Mouse (Mus musculus): Measurements from ENCODE around the gene Atad5. TPM values are rescaled to one million over a fixed set of nuclear protein-coding genes. Genes with fewer than 3 reads are reported as not detected.
"Not testable (repeated sequence)": the region's sequence is repeated elsewhere in the genome, so short reads cannot be mapped to it uniquely, and the experiment has no call there.

Atad5 gene
- total RNA-seq, 2 experiments from 2014 or later = 2.6 to 4.3 TPM

- no peak for DNase-seq (ENCODE audit: low spot score in 2 of 2)
- intact Hi-C loops (cut with DNase I) = no loop called here
These were observed 56.6 kb downstream of the Atad5 start for GRCm38 (mm10) chr11:80145787-80146275.

DNA sequence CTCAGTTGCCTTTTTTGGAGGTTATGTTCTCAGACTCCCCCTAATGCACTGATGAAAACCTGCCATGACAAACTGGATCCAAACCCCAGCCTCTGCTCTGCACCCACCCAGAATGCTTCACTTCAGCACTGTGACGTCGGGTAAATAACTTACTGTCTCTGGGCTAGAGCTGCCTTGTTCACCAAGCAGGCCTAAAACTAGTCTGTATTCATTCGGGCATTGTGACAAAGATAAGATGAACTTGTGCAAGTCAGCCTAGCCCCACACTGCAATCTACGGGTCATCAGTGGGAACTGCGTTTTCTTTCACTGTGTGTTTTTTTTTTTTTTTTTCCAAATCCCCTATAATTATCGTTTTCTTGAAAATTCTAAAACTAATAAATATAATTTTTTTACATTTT is 58.5 kb downstream of the Atad5 start:
- intact Hi-C loops (cut with DNase I) = no loop called here
- no peak for DNase-seq (ENCODE audit: low spot score in 2 of 2)

GRCm38 (mm10) chr11:80148313-80148712 is 59.1 kb downstream of the Atad5 start:
- intact Hi-C loops (cut with DNase I) = no loop called here
- DNase-seq (ENCODE audit: low spot score in 2 of 2) = no peak

GRCm38 (mm10) chr11:80148974-80149373 is 59.8 kb downstream of the Atad5 start:
- DNase-seq (ENCODE audit: low spot score in 2 of 2); intact Hi-C loops (cut with DNase I): not testable (repeated sequence)

DNA sequence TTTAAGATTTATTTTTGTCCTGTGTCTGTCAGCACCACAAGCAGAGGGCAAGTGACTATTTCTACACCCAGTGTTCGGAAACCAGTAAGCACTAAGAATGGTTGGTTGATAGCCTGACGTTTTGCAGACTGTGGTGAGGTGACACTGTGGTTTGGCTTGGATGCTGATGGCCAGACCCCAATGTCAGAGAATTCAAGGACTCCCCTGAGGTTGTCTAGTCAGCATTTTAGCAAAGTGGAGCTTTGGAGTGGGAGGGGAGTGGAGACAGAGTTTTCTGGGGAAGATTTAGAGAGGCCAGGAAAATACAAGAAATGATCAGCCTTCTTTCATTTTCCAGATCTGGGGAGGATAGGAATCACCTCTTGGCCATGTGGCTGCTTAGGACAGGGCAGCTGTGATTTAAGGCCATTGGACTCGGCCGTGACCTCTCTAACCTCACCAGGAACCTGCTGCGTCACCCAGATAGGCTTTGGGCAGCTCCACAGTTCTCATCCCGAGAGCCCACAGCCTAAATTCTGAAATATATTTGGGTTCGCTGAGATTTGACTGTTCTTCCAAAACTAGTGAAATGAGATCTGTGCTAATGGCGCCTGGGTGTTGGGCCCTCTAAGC is 60.3 kb downstream of the Atad5 start:
- intact Hi-C loops (cut with DNase I) = no loop called here
- no peak for DNase-seq (ENCODE audit: low spot score in 2 of 2)

GRCm38 (mm10) chr11:80150566-80150965 is 61.4 kb downstream of the Atad5 start:
- intact Hi-C loops (cut with DNase I) = no loop called here

DNA sequence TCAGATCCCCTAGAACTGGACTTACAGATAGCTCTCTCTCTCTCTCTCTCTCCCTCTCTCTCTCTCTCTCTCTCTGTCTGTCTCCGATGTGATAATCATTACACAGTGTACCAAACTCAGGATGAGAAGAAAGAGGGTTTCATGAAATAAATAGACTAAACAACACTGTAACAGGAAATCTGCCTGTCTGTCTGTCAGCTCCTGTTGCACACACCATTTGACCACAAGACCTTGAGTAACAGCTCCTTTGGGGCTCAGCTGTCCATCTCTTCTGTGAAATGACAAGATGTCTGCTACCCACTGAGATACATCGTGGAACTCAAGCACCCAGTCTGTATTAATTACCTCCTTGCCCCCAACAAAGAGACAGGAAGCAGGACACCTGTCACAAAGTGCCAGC is 62.3 kb downstream of the Atad5 start:
- intact Hi-C loops (cut with DNase I) = no loop called here
- no peak for DNase-seq (ENCODE audit: low spot score in 2 of 2)

More at GRCm38 (mm10) chr11:80150566-80150965, 61.4 kb downstream of the Atad5 start:
- DNase-seq (ENCODE audit: low spot score in 2 of 2) = no peak

DNA sequence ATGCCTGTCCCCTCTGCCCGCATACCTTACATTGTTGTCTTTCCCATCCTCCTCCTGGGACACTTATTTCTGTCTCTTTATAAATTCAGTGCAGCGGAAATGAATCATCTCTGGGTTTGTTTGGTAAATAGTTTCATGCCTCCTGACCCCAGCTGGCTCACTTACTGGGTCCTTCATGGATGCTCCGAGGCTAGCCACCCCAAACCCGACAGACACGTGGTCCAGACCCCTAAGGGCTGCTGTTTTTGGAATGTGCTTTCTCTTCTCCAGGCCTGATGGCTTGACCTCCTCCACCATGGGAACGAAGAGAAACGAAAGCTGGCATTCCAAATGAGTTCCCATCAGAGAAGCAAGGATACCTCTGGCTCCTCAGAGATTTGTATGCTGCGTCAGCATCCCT is 63.2 kb downstream of the Atad5 start:
- intact Hi-C loops (cut with DNase I) = no loop called here

GRCm38 (mm10) chr11:80153857-80154495 is 64.8 kb downstream of the Atad5 start, which contains the start of gene Adap2:
Gene Adap2, plus strand, starts transcription at chr11:80154105.
- DNase-seq (ENCODE audit: low spot score in 2 of 2) = peak; percentile 51 to 67
- intact Hi-C loops (cut with DNase I) = no loop called here

More for the DNA sequence above, 63.2 kb downstream of the Atad5 start:
- DNase-seq (ENCODE audit: low spot score in 2 of 2) = no peak

DNA sequence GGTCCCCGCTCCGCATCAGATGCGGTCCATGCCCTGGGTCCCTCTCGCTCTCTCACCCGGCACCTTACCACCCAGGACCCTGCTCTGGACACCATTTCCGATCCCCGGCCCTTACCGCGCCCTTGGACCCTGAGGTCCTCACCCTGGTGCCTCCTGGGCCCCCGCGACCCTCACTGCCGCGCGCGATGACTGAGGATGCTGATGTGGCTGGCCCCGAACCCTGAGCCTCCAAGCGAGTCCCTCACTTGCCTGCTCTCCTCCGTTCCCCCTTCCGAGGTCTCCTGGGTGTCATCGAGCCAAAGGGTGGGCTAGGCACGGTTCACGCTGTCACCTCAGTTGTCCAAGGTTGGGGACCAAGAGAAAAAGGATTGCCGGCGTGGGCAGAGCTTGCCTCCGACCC is 65.3 kb downstream of the Atad5 start:
- no peak for DNase-seq (ENCODE audit: low spot score in 2 of 2)
- intact Hi-C loops (cut with DNase I) = no loop called here

GRCm38 (mm10) chr11:80155541-80155940 is 66.3 kb downstream of the Atad5 start:
- no peak for DNase-seq (ENCODE audit: low spot score in 2 of 2)
- intact Hi-C loops (cut with DNase I) = no loop called here

DNA sequence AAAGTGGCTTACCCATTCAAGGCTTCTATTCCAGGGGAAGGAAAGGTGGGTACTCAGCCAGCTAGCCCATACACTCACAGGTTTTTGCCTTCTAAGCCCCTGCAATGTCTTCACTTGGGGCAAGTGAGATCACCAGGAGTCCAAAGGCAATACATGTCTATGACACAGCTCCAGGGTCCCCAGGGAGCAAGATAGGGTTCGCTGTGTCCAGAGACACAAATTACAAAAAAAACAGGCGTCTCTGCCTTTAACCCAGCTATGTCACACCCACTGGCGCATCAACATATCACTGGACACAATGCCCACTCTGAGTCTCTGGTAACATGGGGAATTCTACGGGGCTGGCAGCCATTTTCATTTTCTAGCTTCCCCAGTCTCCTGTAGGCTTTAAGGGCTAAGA is 66.8 kb downstream of the Atad5 start:
- intact Hi-C loops (cut with DNase I) = no loop called here
- no peak for DNase-seq (ENCODE audit: low spot score in 2 of 2)

GRCm38 (mm10) chr11:80156841-80157240 is 67.6 kb downstream of the Atad5 start:
- no peak for DNase-seq (ENCODE audit: low spot score in 2 of 2)
- intact Hi-C loops (cut with DNase I) = no loop called here

DNA sequence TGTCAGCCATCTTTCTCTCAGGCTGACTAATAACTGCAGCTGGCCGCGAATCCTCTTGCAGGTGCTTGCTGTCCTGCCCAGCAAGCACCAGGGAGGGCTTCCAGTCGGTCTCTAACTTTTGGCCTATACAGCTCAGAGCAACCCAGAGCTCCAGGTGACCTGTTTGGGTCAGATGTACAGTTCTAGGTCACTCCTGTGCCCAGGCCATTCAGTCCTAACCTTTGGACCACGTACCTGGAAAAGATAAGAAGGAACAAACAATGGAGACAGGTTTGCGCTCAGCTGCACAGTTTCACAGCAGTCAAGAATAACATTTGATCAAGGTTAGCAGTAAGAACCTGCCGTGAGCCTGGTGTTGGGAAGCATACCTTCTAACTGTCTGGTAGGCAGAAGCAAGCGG is 69.8 kb downstream of the Atad5 start:
- no peak for DNase-seq (ENCODE audit: low spot score in 2 of 2)
- intact Hi-C loops (cut with DNase I) = no loop called here

GRCm38 (mm10) chr11:80161041-80161440 is 71.8 kb downstream of the Atad5 start:
- no peak for DNase-seq (ENCODE audit: low spot score in 2 of 2)
- intact Hi-C loops (cut with DNase I) = no loop called here

DNA sequence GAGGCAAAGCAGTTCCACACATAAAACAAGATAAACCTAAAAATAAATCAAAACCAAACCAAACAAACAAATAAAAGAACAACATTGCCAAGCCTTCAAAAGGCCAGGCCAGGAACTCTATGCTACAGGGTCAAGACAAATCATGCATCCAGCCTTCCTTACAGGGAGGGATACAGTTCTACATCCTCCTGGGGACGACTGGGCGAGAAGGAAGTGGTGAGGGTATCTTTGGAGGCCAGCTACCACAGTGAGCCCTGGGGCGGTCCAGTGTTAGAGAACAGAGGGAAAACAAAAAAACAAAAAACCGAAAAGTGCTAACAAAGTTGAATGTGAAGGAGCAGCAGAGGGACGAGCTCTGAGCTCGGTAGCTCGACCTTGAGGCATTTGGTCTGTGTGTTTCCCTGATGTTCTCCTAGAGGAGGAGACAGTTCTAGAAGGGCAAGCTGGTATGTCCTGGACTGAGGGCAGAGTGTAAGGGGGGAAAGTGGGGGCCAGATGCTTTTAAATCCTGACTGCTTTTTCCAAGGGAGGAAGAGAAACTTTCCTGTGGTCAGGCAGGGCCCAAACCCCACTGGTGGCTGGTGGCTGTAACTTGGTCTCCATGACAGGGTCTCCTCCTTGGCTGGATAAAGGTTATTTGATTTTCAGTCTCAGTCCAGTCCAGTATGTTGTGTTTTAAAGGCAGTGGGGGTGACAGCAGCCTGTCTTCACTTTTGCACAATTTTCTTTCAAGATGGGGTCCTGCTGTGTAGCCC is 74.3 kb downstream of the Atad5 start:
- intact Hi-C loops (cut with DNase I) = no loop called here
- no peak for DNase-seq (ENCODE audit: low spot score in 2 of 2)

- DNase-seq (ENCODE audit: low spot score in 2 of 2) = no peak
- intact Hi-C loops (cut with DNase I) = no loop called here
These were observed 75.0 kb downstream of the Atad5 start for GRCm38 (mm10) chr11:80164224-80164623.

DNA sequence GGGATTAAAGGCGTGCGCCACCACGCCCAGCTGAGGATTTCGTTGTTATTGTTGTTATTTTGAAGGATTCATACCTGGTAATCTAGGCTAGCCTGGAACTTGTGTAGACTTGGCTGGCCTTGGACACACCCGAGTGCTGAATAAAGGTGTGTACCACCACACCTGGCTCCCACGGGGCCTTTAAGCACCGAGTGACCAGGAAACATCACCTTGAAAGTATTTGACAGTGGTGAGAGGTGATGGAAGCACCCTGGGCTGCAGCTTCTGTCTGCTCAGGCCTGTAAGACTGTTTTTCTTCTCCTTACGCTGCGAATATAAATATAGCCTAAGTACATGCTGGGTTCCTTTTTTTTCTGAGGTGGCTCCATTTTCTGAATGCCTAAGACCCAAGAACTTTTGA is 78.9 kb downstream of the Atad5 start:
- intact Hi-C loops (cut with DNase I) = no loop called here
- no peak for DNase-seq (ENCODE audit: low spot score in 2 of 2)

DNA sequence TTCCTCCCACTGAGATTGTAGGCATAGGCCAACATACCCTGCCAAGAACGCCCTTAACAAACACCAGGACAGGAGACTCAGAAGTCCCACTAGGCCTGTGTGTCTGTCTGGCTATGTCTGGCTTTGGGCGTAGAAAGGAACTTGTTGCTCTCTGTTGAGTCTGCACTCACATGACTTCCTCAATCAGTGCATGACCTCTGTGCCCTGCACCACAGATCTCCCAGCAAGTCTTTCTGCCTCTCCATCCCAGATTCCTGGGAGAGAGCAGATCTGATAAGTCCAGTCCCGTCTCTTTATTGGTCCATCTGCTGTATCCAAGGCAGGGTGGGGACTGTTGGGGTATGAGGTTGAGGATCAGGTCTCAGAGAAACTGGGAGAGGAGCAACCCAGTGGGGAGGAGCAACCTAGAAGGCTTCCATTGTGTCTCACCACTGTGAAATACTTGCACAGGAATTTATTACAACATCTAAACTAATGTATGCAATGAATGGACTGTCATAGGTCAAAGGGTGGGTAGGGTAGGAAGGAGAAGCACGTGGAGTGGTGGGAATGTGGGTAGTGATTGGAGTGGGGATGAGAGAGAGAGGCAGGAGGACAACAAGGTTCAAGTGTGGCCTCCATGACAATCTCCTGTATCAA is 79.5 kb downstream of the Atad5 start:
- no peak for DNase-seq (ENCODE audit: low spot score in 2 of 2)
- intact Hi-C loops (cut with DNase I) = no loop called here

DNA sequence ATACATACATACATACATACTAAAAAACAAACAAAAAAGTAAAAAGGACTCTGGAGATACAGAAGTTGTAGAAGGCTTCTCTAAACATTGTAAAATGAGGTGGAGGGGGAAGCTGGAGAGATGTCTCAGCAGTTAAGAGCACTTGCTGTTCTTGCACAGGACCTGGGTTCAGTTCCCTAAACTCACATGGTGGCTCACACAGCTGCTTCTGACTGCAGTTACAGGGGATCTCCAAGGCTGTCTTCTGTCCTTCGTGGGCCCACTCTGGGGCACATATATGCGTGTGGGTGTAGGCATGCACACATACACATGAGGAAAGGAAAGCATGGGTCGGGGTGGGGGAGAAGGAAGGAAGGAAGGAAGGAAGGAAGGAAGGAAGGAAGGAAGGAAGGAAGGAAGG is 80.4 kb downstream of the Atad5 start:
- intact Hi-C loops (cut with DNase I) = no loop called here
- no peak for DNase-seq (ENCODE audit: low spot score in 2 of 2)
